Mouse (Mus musculus) naive thymus-derived CD4-positive, alpha-beta T cell, adult 5 months (primary cell): ENCODE measurements around the gene Syne4. TPM values are rescaled to one million over a fixed set of nuclear protein-coding genes. Genes with fewer than 3 reads are reported as not detected.

Experiments used
- polyA plus RNA-seq: library from polyadenylated mRNA; unstranded; fragments of 100-300 nt; shearing (Covaris generic); gene quantifications from one replicate; pipeline ENCODE4 v1.2.1, GENCODE M21; 2017

The Syne4 gene
- polyA plus RNA-seq, result 6.1 TPM

GRCm38 (mm10) chr7:30314721-30315155, at the start of gene Syne4:
Gene Syne4, plus strand, starts transcription at chr7:30314807.

GRCm38 (mm10) chr7:30279951-30280669, 34.5 kb upstream of the Syne4 start, which contains the start of the genes Thap8 and Wdr62:
Gene Thap8, plus strand, starts transcription at chr7:30280094.
Gene Wdr62, minus strand, starts transcription at chr7:30280419.

GRCm38 (mm10) chr7:30291215-30292131, 23.1 kb upstream of the Syne4 start, which contains the start of gene Clip3:
Gene Clip3, plus strand, starts transcription at chr7:30291728.

GRCm38 (mm10) chr7:30308076-30309005, 6.3 kb upstream of the Syne4 start, which contains the start of gene Alkbh6:
Gene Alkbh6, plus strand, starts transcription at chr7:30308717.

GRCm38 (mm10) chr7:30321539-30322284, 7.1 kb downstream of the Syne4 start, which contains the start of gene E130208F15Rik:
Gene E130208F15Rik, plus strand, starts transcription at chr7:30321740.

GRCm38 (mm10) chr7:30323795-30324194, 9.2 kb downstream of the Syne4 start, which contains the start of gene Sdhaf1:
Gene Sdhaf1, minus strand, starts transcription at chr7:30323895.

GRCm38 (mm10) chr7:30362652-30363343, 48.2 kb downstream of the Syne4 start, which contains the start of gene Lrfn3:
Gene Lrfn3, minus strand, starts transcription at chr7:30362772.

Other genes with a start within 250 kb of the Syne4 start
- gene Zfp82, start 241.9 kb upstream of the Syne4 start, polyA plus RNA-seq, result 7.3 TPM
- gene Gm26920, start 224.4 kb upstream of the Syne4 start, polyA plus RNA-seq, result not detected
- gene Zfp566, start 224.3 kb upstream of the Syne4 start, polyA plus RNA-seq, result 7.2 TPM
- gene Zfp260, start 220.0 kb upstream of the Syne4 start, polyA plus RNA-seq, result 54.9 TPM
- gene Zfp382, start 192.9 kb upstream of the Syne4 start, polyA plus RNA-seq, result 9.6 TPM
- 49.7 TPM for gene Zfp146, start 145.1 kb upstream of the Syne4 start, polyA plus RNA-seq
- gene Cox7a1, start 130.7 kb upstream of the Syne4 start, polyA plus RNA-seq, result not detected
- 52.2 TPM for gene Capns1, start 116.0 kb upstream of the Syne4 start, polyA plus RNA-seq
- gene Polr2i, start 82.9 kb upstream of the Syne4 start, polyA plus RNA-seq, result 27.8 TPM
- 34.7 TPM for gene Tbcb, start 82.5 kb upstream of the Syne4 start, polyA plus RNA-seq
- gene Ovol3, start 79.1 kb upstream of the Syne4 start, polyA plus RNA-seq, result not detected
- gene Thap8, start 34.7 kb upstream of the Syne4 start, polyA plus RNA-seq, result 1.0 TPM
- gene Wdr62, start 34.4 kb upstream of the Syne4 start, polyA plus RNA-seq, result 5.2 TPM
- gene Clip3, start 23.1 kb upstream of the Syne4 start, polyA plus RNA-seq, result not detected
- 92.8 TPM for gene Alkbh6, start 6.1 kb upstream of the Syne4 start, polyA plus RNA-seq
- not detected for gene E130208F15Rik, start 6.9 kb downstream of the Syne4 start, polyA plus RNA-seq
- gene Sdhaf1, start 9.1 kb downstream of the Syne4 start, polyA plus RNA-seq, result 24.2 TPM
- not detected for gene Lrfn3, start 48.0 kb downstream of the Syne4 start, polyA plus RNA-seq
- not detected for gene Tyrobp, start 99.0 kb downstream of the Syne4 start, polyA plus RNA-seq
- gene Hcst, start 105.0 kb downstream of the Syne4 start, polyA plus RNA-seq, result 367 TPM
- 181 TPM for gene Nfkbid, start 106.9 kb downstream of the Syne4 start, polyA plus RNA-seq
- gene Aplp1, start 130.7 kb downstream of the Syne4 start, polyA plus RNA-seq, result 3.6 TPM
- not detected for gene Kirrel2, start 142.9 kb downstream of the Syne4 start, polyA plus RNA-seq
- not detected for gene Nphs1, start 143.5 kb downstream of the Syne4 start, polyA plus RNA-seq
- gene Prodh2, start 178.8 kb downstream of the Syne4 start, polyA plus RNA-seq, result not detected
- gene Arhgap33, start 220.3 kb downstream of the Syne4 start, polyA plus RNA-seq, result 1.2 TPM
- gene Hspb6, start 237.4 kb downstream of the Syne4 start, polyA plus RNA-seq, result 5.3 TPM
- gene Proser3, start 237.5 kb downstream of the Syne4 start, polyA plus RNA-seq, result 4.3 TPM
- 53.4 TPM for gene Lin37, start 245.0 kb downstream of the Syne4 start, polyA plus RNA-seq
- gene U2af1l4, start 248.5 kb downstream of the Syne4 start, polyA plus RNA-seq, result 85.7 TPM
- gene Gm49396, start 248.5 kb downstream of the Syne4 start, polyA plus RNA-seq, result 68.6 TPM
- 168 TPM for gene Psenen, start 248.8 kb downstream of the Syne4 start, polyA plus RNA-seq